Mouse (Mus musculus) liver, embryonic 14.5 days (tissue): ENCODE results near the gene Cachd1. TPM values are rescaled to one million over a fixed set of nuclear protein-coding genes. Genes with fewer than 3 reads are reported as not detected.
A peak's percentile ranks its signal among the peaks of the same experiment; 100 is the strongest.

ENCODE experiments used
- ATAC-seq: fragments of 200-750 bp; cut with Nextera tagmentation; 2 replicates; pipeline ENCODE4 v1.8.0; 2017; ENCODE audit warnings: moderate number of reproducible peaks, mild to moderate bottlenecking, moderate library complexity; ENCODE audit not compliant: insufficient read depth
- DNase-seq, 3 experiments: peaks; one replicate each; pipeline ENCODE4 v3.0.0-alpha.2; 2012 to 2013; ENCODE audit warnings: low read depth in 3 of 3, low spot score in 3 of 3
- H3K27ac ChIP-seq: fragments of 300-500 bp; sonication (generic); 2 replicates; pipeline ENCODE4 v1.5.1; 2014; ENCODE audit warnings: moderate library complexity, mild to moderate bottlenecking, control low read depth, inconsistent platforms
- H3K27me3 ChIP-seq: fragments of 300-500 bp; sonication (generic); 2 replicates; pipeline ENCODE4 v1.6.1; 2014; ENCODE audit warnings: mild to moderate bottlenecking, low read length, moderate library complexity; ENCODE audit not compliant: control insufficient read depth, insufficient read depth
- H3K36me3 ChIP-seq: fragments of 300-500 bp; sonication (generic); replicated peaks from 2 replicates; pipeline ENCODE4 v1.6.1; 2014; ENCODE audit warnings: low read depth; ENCODE audit not compliant: control insufficient read depth, insufficient read depth
- H3K4me1 ChIP-seq, 2 experiments: fragments of 200-500 bp in 1 of 2; fragments of 300-500 bp in 1 of 2; sonication (generic) in 1 of 2; replicated peaks; 2 replicates each; pipeline ENCODE4 v1.6.1; 2012 to 2014; ENCODE audit warnings: antibody characterized with exemption in 1 of 2, inconsistent platforms in 1 of 2, low read length in 1 of 2; ENCODE audit not compliant: control insufficient read depth in 2 of 2, insufficient read depth in 2 of 2
- H3K4me2 ChIP-seq: fragments of 300-500 bp; sonication (generic); 2 replicates; pipeline ENCODE4 v1.6.1; 2014; ENCODE audit warnings: low read depth, mild to moderate bottlenecking, control low read depth, moderate library complexity
- H3K4me3 ChIP-seq, 2 experiments: fragments of 200-500 bp in 1 of 2; fragments of 300-500 bp in 1 of 2; sonication (generic) in 1 of 2; 2 replicates each; pipeline ENCODE4 v1.5.1; 2012 to 2014; ENCODE audit warnings: low read depth in 2 of 2, low read length in 2 of 2, mild to moderate bottlenecking in 2 of 2, control low read depth in 1 of 2, inconsistent platforms in 1 of 2, moderate library complexity in 1 of 2; ENCODE audit not compliant: insufficient read depth in 1 of 2
- H3K9ac ChIP-seq: fragments of 300-500 bp; sonication (generic); replicated peaks from 2 replicates; pipeline ENCODE4 v1.6.1; 2014; ENCODE audit warnings: mild to moderate bottlenecking, control low read depth, moderate library complexity
- H3K9me3 ChIP-seq: fragments of 300-500 bp; sonication (generic); 2 replicates; pipeline ENCODE4 v1.6.1; 2016; ENCODE audit warnings: low read length, mixed read lengths; ENCODE audit not compliant: control insufficient read depth
- CTCF ChIP-seq: IDR thresholded peaks from 2 replicates; pipeline ENCODE4 v1.5.1; 2016; ENCODE audit warnings: antibody characterized with exemption, low read depth, control low read depth
- EP300 ChIP-seq: IDR thresholded peaks from 2 replicates; pipeline ENCODE4 v1.6.1; 2016; ENCODE audit warnings: antibody characterized with exemption, low read depth
- WGBS: fragments of 180-500 bp; shearing (Covaris S2); extraction: QIAGEN DNeasy Blood & Tissue Kit; methylation state at CpG from one replicate; pipeline ENCODE4 v1.1.7; 2014; ENCODE audit not compliant: insufficient replicate concordance; 5-methylcytosine and 5-hydroxymethylcytosine counted together
- polyA plus RNA-seq, 2 experiments: library from polyadenylated mRNA; depleted of rRNA in 1 of 2; stranded (reverse) in 1 of 2; unstranded in 1 of 2; fragments of >200 nt; fragmentation: Nextera tagmentation in 1 of 2; extraction: Ambion mirVana in 1 of 2; gene quantifications; 2 replicates each; pipeline versions ENCODE4 v1.2.1 to v1.2.3; 2012 to 2014

Gene Cachd1
- polyA plus RNA-seq, 2 experiments = 4.5 to 10.2 TPM

DNA sequence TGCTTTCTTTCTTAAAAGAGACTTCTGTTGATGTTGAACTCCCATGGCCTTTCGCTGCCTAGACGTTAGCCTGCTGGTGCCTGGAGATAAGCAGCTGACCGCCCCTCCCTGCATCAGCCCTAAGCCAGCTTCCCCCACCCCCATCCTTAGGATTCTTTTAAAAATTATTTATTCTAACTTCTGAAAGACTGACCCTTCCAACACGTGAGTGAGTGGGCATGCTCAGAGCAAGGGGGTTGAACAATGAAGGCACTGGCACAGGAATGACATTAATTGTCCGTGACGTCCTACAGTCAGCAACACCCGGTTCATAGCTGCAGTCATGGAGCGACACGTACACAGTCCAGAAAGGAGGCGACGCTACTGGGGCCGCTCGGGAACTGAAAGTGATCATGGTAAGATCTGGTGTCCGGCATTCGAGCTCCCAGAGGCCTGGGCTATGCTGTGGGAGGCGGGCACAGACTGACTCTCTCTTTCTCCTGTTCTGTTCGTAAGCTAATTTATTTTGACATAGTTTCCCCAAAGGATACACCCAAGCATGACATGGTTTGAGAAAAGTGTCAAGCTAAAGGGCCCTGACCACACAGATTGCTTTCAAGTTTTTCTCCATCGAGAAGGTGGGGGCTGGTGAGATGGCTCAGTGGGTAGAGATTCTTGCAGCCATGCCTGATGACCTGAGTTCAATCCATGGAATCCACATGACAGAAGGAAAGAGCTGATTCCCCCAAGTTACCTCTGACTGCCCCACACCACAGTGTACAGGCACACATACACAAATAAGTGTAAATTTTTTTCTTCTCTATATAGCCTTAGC lies 218.2 kb downstream of the Cachd1 start:
- no peaks in the 10 kb centered on the region for H3K27me3 ChIP-seq

DNA sequence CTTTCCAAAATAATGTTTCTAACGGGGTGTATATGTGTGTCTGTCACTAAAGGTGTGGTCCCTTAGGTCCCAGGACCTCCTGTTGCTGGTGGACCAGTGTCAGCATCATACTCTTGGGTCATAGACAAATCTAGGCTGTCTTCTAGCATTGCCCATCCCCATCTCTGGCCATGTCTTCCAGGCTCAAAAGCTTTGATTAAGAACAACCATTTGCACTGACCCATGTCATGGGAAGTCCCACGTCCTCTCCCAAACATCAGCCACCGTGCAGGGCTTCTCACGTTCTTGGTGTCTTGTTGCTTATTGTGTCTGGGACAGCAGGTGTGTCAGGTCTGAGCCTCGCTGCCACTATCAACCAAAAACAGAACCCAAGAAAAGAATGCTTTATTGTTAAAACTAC lies 219.1 kb downstream of the Cachd1 start:
- Histone ChIP-seq H3K36me3 (peaks cover 2% of the 10 kb centered on the region; the same call in 1 of the 2 replicates), H3K27me3 (no peaks in the 10 kb centered on the region), H3K9ac (peak overlapping the region; percentile 68), H3K9me3 (no peaks in the 10 kb centered on the region), H3K4me1 (peaks cover 32 to 47% of the 10 kb centered on the region in 2 experiments), H3K27ac (peak overlapping the region; percentile 96), H3K4me3 (peak overlapping the region; percentile 60 to 96), H3K4me2 (peak overlapping the region; percentile 79)
- 77% methylated on average over 5 of the region's 5 CpGs for WGBS
- no peak for TF ChIP-seq CTCF
- TF ChIP-seq EP300 = no peak
- DNase-seq (no peak), ATAC-seq (no peak)

More for the DNA sequence above, 218.2 kb downstream of the Cachd1 start:
- H3K4me3 ChIP-seq = peak overlapping the region; percentile 60 to 96
- peaks cover 32 to 48% of the 10 kb centered on the region in 2 experiments for H3K4me1 ChIP-seq
- DNase-seq (peak; percentile 79 to 82 (median 81)), ATAC-seq (peak; percentile 92)
- H3K4me2 ChIP-seq = peak overlapping the region; percentile 79
- TF ChIP-seq CTCF = no peak
- peak; percentile 87 for TF ChIP-seq EP300
- peak overlapping the region; percentile 68 for H3K9ac ChIP-seq
- peak overlapping the region; percentile 96 for H3K27ac ChIP-seq
- H3K36me3 ChIP-seq = peaks cover 2% of the 10 kb centered on the region; the same call in 1 of the 2 replicates
- 12% methylated on average over 18 of the region's 18 CpGs for WGBS
- no peaks in the 10 kb centered on the region for H3K9me3 ChIP-seq

DNA sequence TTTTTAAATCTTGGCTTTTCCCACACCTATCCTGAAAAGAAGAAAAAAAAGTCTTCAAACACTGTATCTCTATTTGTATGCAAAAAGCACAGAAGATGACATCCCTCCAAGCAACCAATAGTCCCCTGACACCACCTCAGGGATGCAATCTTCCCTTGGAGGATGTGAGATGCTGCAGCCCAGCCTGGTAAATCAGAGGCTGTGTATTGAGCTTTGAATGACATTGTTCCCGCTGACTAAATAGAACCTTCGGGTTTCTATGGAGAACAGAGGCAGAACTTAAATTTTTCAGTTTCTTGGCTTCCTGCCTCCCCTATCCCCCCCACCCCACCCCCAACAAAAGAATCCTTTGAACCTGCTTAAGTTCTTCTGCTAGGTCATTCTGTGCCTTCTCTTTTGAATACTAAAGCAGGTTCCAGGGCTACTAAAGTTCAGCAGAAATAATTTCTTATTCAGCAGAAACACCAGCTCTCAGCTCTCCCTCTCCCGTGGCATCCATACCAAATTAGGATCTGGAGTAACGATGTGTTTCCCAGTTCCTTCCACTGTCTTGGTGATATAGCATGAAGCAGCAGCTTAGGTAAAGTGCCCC lies 219.7 kb downstream of the Cachd1 start:
- WGBS = 82% methylated on average over 4 of the region's 4 CpGs
- Histone ChIP-seq H3K9ac (no peak overlapping the region), H3K27me3 (no peaks in the 10 kb centered on the region), H3K36me3 (peaks cover 2% of the 10 kb centered on the region; the same call in 1 of the 2 replicates), H3K27ac (no peak overlapping the region), H3K9me3 (no peaks in the 10 kb centered on the region), H3K4me2 (peak overlapping the region; percentile 79), H3K4me3 (peak overlapping the region in 1 of 2 experiments; percentile 60; a peak in 2 of 4 replicates), H3K4me1 (peaks cover 30 to 44% of the 10 kb centered on the region in 2 experiments)
- DNase-seq (no peak), ATAC-seq (no peak)
- TF ChIP-seq CTCF = no peak
- TF ChIP-seq EP300 = no peak

- peak in 1 of 3 experiments; percentile 47 for DNase-seq
- ATAC-seq = no peak
- 8% methylated on average over 2 of the region's 2 CpGs for WGBS
Measured at GRCm38 (mm10) chr4:100998145-100998544, 221.7 kb downstream of the Cachd1 start.

DNA sequence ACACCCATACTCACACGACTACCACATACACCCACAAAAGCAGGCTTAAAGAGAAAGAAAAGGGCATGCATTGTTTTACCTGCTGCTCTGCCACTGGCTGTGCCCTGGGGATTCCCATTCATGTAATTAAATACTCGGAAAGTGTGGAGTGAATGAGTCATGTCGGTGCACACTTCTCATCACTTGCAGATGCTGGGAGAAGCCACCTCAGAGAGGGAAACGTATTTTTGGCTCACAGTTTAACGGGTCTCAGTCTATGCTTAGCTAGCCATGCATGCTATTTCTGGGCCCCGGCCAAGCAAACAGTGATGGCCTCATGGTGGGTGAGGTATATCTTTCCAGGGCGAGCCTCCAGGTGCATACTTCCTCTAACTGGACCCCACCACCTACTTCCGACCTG lies 222.4 kb downstream of the Cachd1 start:
- Histone ChIP-seq H3K4me3 (no peak overlapping the region), H3K27me3 (no peaks in the 10 kb centered on the region), H3K27ac (no peak overlapping the region), H3K4me2 (no peak overlapping the region), H3K9me3 (no peaks in the 10 kb centered on the region), H3K4me1 (peaks cover 8 to 22% of the 10 kb centered on the region in 2 experiments), H3K9ac (no peak overlapping the region), H3K36me3 (peaks cover 6% of the 10 kb centered on the region; the same call in 1 of the 2 replicates)
- no peak for TF ChIP-seq EP300
- no peak for TF ChIP-seq CTCF
- ATAC-seq (no peak), DNase-seq (no peak)
- WGBS = 73% methylated on average over 8 of the region's 8 CpGs

More at GRCm38 (mm10) chr4:100998145-100998544, 221.7 kb downstream of the Cachd1 start:
- no peak overlapping the region for H3K4me3 ChIP-seq
- H3K27me3 ChIP-seq = no peaks in the 10 kb centered on the region
- peak; percentile 88 for TF ChIP-seq CTCF
- no peak for TF ChIP-seq EP300
- 0 out of 2 replicates have a peak overlapping the region, but pooled peaks have one; percentile 25 for H3K4me2 ChIP-seq
- 0 out of 2 replicates have a peak overlapping the region, but pooled peaks have one; percentile 10 for H3K9ac ChIP-seq
- no peaks in the 10 kb centered on the region for H3K9me3 ChIP-seq
- peaks cover 5% of the 10 kb centered on the region; the same call in 1 of the 2 replicates for H3K36me3 ChIP-seq
- H3K4me1 ChIP-seq = peaks cover 15 to 29% of the 10 kb centered on the region in 2 experiments
- H3K27ac ChIP-seq = no peak overlapping the region
